Mouse (Mus musculus) megakaryocyte, embryonic 14.5 days (primary cell): ENCODE measurements at regions not wholly inside any gene's neighbourhood (a gene's known extent, or its start where the extent isn't known, plus 50 kb on each side); places are given as distances from the start of the nearest gene placed in this dataset.

Source experiments
- FLI1 ChIP-seq: IDR thresholded peaks from 2 replicates; pipeline ENCODE4 v1.6.1; 2012; ENCODE audit warnings: low read length, inconsistent platforms, mixed read lengths
- GATA1 ChIP-seq: IDR thresholded peaks from 3 replicates; pipeline ENCODE4 v1.6.1; 2012; ENCODE audit warnings: mixed read lengths, low read length, inconsistent platforms, borderline replicate concordance

DNA sequence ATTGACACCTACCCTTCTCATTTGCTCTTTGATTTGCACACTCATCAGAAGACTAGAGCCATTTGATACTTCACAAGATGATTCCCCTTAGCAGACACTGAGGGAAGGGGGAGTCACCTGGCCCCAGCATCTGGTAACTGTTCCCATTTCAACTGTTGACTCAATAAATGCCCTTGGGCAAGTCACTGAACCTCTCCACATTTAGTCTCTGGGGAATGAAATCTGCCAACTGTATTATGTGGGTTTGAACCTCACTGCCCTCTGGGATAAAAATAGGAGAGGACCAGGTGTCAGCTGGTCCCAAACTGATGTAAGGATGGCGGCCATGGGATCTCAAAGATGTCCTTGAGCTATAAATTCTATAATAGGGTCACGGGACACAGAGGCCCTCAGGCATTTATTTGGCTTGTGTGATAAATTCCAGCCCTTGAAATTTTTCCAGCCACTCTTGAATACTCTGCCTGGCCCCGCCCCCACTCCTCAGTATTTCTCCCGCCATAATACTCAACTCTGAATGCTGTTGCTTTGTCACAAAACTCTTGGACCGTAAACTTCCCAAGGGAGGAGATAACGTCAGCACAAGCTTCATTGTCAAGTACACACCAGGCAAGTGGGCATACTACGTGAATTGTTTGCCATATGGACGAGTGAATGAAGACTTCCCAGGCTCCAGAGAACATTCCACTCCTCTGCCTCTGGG lies 155.5 kb downstream of the Qrsl1 start:
- no peak for TF ChIP-seq GATA1
- TF ChIP-seq FLI1, result no peak
